Mouse (Mus musculus): Measurements from ENCODE around the gene Olfr1045. TPM values are rescaled to one million over a fixed set of nuclear protein-coding genes. Genes with fewer than 3 reads are reported as not detected.
"Not testable (repeated sequence)": the region's sequence is repeated elsewhere in the genome, so short reads cannot be mapped to it uniquely, and the experiment has no call there.

Gene Olfr1045
- polyA plus RNA-seq (2015; fragmentation: Nextera tagmentation; extraction: Ambion mirVana) = not detected in 2 replicates

DNA sequence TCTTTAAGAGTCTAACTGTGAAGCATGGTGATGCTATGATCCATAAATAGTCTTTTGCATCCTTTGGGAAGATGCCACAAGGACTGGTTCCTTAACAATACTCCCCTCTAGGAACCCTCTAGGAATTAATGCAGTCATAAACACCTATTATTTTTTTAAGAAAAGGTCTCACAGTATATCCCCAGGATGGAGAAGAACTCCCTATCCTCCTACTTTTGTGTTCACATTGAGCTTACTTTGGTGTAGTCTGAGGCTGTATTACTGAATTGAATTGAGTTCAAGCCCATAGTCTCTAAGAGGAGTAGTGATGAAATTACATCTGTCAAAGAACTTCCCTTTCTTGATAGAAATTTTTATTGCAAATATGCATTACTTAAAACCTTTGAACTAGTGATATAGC lies at the start of gene Olfr1045:
Gene Olfr1045, minus strand, starts transcription at position 101 of the 400 bp plus-strand sequence.
- H3K4me2 ChIP-seq (replicated peaks) = no peak within 1 kb of the TSS
- H3K4me3 ChIP-seq (replicated peaks) = no peak within 1 kb of the TSS
- H3K4me1 ChIP-seq (replicated peaks) = no peaks in the 10 kb centered on the region
- no peaks in the 10 kb centered on the region for H3K36me3 ChIP-seq
- H3K27ac ChIP-seq = no peak within 1 kb of the TSS
- H3K9me3 ChIP-seq = no peaks in the 10 kb centered on the region
- ATAC-seq = no peak
- no peaks in the 10 kb centered on the region for H3K27me3 ChIP-seq
- H3K9ac ChIP-seq (replicated peaks) = no peak within 1 kb of the TSS

GRCm38 (mm10) chr2:86240189-86240588 lies 37.4 kb upstream of the Olfr1045 start, which contains the start of gene Olfr1048:
Olfr1048 (minus strand) TSS chr2:86240289.
- H3K4me3 ChIP-seq (replicated peaks) = no peak within 1 kb of the TSS
- no peak for ATAC-seq
- no peaks in the 10 kb centered on the region for H3K27me3 ChIP-seq

GRCm38 (mm10) chr2:86231301-86231700 lies 28.5 kb upstream of the Olfr1045 start, which contains the start of gene Olfr1047:
Olfr1047 (minus strand) TSS chr2:86231401.
- Histone ChIP-seq H3K27me3 (no peaks in the 10 kb centered on the region), H3K27ac (no peak within 1 kb of the TSS), H3K4me2 (replicated peaks) (no peak within 1 kb of the TSS), H3K36me3 (no peaks in the 10 kb centered on the region), H3K9ac (replicated peaks) (no peak within 1 kb of the TSS), H3K9me3 (no peaks in the 10 kb centered on the region), H3K4me1 (replicated peaks) (no peaks in the 10 kb centered on the region), H3K4me3 (replicated peaks) (no peak within 1 kb of the TSS)
- ATAC-seq = no peak
- 94% methylated on average over 1 of the region's 1 CpGs for WGBS

More at GRCm38 (mm10) chr2:86240189-86240588, 37.4 kb upstream of the Olfr1045 start, which contains the start of gene Olfr1048:
- Histone ChIP-seq H3K4me2 (replicated peaks) (no peak within 1 kb of the TSS), H3K36me3 (no peaks in the 10 kb centered on the region), H3K4me1 (replicated peaks) (no peaks in the 10 kb centered on the region), H3K9ac (replicated peaks) (no peak within 1 kb of the TSS), H3K27ac (no peak within 1 kb of the TSS), H3K9me3 (no peaks in the 10 kb centered on the region)

DNA sequence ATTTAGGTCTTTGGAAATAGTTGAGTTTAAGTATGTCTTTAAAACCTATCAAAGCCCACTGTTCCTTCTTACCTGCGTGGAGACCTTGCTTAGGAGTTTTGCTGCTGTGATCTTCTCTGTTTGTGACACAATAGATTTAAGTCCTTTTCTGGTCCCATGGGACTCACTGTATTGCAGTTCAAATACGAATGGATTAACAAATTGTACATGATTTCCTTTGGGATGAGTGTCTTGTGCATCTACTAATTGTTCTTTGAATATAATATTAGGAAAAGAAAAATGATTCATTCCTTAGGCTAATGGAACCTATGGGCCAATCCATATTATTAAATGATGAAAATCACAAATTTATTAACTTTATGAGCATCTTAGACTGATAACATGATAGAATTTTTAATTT lies 16.4 kb upstream of the Olfr1045 start, which contains the start of gene Olfr1046:
Gene Olfr1046, minus strand, starts transcription at position 101 of the 400 bp plus-strand sequence.
- H3K36me3 ChIP-seq = no peaks in the 10 kb centered on the region
- H3K9ac ChIP-seq (replicated peaks) = no peak within 1 kb of the TSS
- H3K4me3 ChIP-seq (replicated peaks) = no peak within 1 kb of the TSS
- no peak within 1 kb of the TSS for H3K4me2 ChIP-seq (replicated peaks)
- no peak within 1 kb of the TSS for H3K27ac ChIP-seq
- no peak for ATAC-seq
- H3K27me3 ChIP-seq = no peaks in the 10 kb centered on the region
- WGBS = 70% methylated on average over 2 of the region's 2 CpGs
- H3K4me1 ChIP-seq (replicated peaks) = no peaks in the 10 kb centered on the region
- no peaks in the 10 kb centered on the region for H3K9me3 ChIP-seq

DNA sequence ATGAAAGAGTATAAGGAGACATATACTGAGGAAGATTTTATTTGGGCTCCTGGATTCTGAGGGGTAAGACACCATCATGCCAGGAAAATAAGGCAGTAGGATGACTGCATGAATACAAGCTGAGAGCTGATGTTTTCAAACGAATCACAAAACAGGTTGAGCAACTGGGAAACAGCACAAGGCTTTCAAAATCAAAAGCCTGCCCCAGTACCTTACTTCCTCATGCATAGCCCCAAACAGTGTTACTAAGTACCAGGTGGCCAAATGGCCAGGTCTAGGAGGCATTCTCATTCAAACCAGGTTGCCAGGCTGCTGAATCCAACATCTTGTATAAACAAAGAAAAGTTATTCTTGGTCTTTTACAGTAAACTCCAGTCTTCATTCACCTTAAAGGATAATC lies 6.9 kb downstream of the Olfr1045 start:
- Histone ChIP-seq H3K9me3 (no peaks in the 10 kb centered on the region), H3K9ac (replicated peaks) (no peak overlapping the region), H3K36me3 (no peaks in the 10 kb centered on the region), H3K27me3 (no peaks in the 10 kb centered on the region), H3K4me3 (replicated peaks) (no peak overlapping the region), H3K27ac (no peak overlapping the region), H3K4me2 (replicated peaks) (no peak overlapping the region), H3K4me1 (replicated peaks) (no peaks in the 10 kb centered on the region)
- ATAC-seq = no peak
- 54% methylated on average over 1 of the region's 1 CpGs for WGBS

DNA sequence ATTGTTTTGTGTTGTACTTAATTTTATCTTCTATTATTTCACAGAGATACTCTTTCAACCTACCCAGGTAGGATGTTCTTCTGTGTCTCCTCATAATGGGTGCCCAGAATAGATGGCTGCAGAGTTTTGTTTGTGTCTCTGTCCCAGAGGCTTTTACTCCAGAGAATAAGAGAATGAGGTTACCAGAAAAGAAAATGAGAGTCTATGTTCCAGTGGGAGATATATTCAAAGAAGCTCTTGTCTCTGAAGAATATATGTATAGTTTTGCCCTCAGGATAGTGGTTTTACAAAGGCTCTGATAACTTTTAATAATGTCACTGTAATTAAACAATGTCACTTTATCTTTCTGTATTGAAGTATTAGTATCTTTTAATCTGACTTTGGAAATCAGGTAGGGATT lies 17.2 kb downstream of the Olfr1045 start, which contains the start of gene Olfr52:
Gene Olfr52, minus strand, starts transcription at position 101 of the 400 bp plus-strand sequence.
- H3K4me2 ChIP-seq (replicated peaks) = no peak within 1 kb of the TSS
- no peaks in the 10 kb centered on the region for H3K27me3 ChIP-seq
- H3K9me3 ChIP-seq = no peaks in the 10 kb centered on the region
- no peaks in the 10 kb centered on the region for H3K4me1 ChIP-seq (replicated peaks)
- H3K36me3 ChIP-seq = no peaks in the 10 kb centered on the region
- H3K27ac ChIP-seq = no peak within 1 kb of the TSS
- ATAC-seq = no peak
- H3K9ac ChIP-seq (replicated peaks) = no peak within 1 kb of the TSS
- no peak within 1 kb of the TSS for H3K4me3 ChIP-seq (replicated peaks)

GRCm38 (mm10) chr2:86179950-86180349 lies 22.9 kb downstream of the Olfr1045 start:
- Histone ChIP-seq H3K4me3 (replicated peaks) (no peak overlapping the region), H3K27me3 (no peaks in the 10 kb centered on the region), H3K9me3 (no peaks in the 10 kb centered on the region), H3K4me1 (replicated peaks) (no peaks in the 10 kb centered on the region), H3K9ac (replicated peaks) (no peak overlapping the region), H3K4me2 (replicated peaks) (no peak overlapping the region), H3K36me3 (no peaks in the 10 kb centered on the region), H3K27ac (no peak overlapping the region)
- 82% methylated on average over 3 of the region's 3 CpGs for whole genome bisulfite sequencing
- no peak for ATAC-seq

DNA sequence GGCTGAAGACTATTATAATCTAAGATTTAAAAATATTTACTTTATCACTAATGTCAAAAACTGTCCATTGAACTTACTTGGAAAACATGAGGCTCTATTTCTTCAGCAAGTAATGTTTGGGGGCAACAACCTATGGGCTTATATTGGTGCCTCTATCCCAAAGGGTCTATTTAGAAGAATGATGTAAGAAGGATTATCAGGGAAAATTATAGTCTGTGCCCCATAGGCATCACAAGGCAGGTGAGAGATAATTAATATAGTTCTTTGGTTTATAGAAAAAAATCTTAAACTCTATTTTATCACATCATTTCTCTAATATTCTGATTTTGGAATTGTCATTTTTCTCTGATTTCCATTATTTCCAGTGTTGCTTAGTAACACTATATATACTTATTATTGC lies 25.1 kb downstream of the Olfr1045 start, which contains the start of gene Olfr1044:
Gene Olfr1044, minus strand, starts transcription at position 101 of the 400 bp plus-strand sequence.
- no peaks in the 10 kb centered on the region for H3K27me3 ChIP-seq
- H3K4me1 ChIP-seq (replicated peaks) = no peaks in the 10 kb centered on the region
- no peak within 1 kb of the TSS for H3K27ac ChIP-seq
- no peaks in the 10 kb centered on the region for H3K9me3 ChIP-seq
- ATAC-seq = no peak
- H3K4me2 ChIP-seq (replicated peaks) = no peak within 1 kb of the TSS
- H3K36me3 ChIP-seq = no peaks in the 10 kb centered on the region
- H3K4me3 ChIP-seq (replicated peaks) = no peak within 1 kb of the TSS
- no peak within 1 kb of the TSS for H3K9ac ChIP-seq (replicated peaks)

- H3K27me3 ChIP-seq; H3K4me1 ChIP-seq (replicated peaks); H3K27ac ChIP-seq; ATAC-seq; H3K4me2 ChIP-seq (replicated peaks); H3K9ac ChIP-seq (replicated peaks); H3K9me3 ChIP-seq; H3K36me3 ChIP-seq; H3K4me3 ChIP-seq (replicated peaks): not testable (repeated sequence)
- 84% methylated on average over 7 of the region's 7 CpGs for WGBS
Observed at GRCm38 (mm10) chr2:86175422-86175821, 27.4 kb downstream of the Olfr1045 start.

- H3K4me3 ChIP-seq (replicated peaks) = no peak within 1 kb of the TSS
- no peaks in the 10 kb centered on the region for H3K4me1 ChIP-seq (replicated peaks)
- ATAC-seq = no peak
- no peaks in the 10 kb centered on the region for H3K27me3 ChIP-seq
- H3K9me3 ChIP-seq = no peaks in the 10 kb centered on the region
- no peak within 1 kb of the TSS for H3K9ac ChIP-seq (replicated peaks)
- no peaks in the 10 kb centered on the region for H3K36me3 ChIP-seq
- WGBS = 92% methylated on average over 2 of the region's 2 CpGs
- no peak within 1 kb of the TSS for H3K27ac ChIP-seq
- no peak within 1 kb of the TSS for H3K4me2 ChIP-seq (replicated peaks)
Observed at GRCm38 (mm10) chr2:86167422-86167821, 35.4 kb downstream of the Olfr1045 start, which contains the start of gene Olfr1043. Olfr1043 (minus strand) TSS chr2:86167522.

- Histone ChIP-seq H3K27ac (no peak within 1 kb of the TSS), H3K27me3 (no peaks in the 10 kb centered on the region), H3K4me3 (replicated peaks) (no peak within 1 kb of the TSS), H3K36me3 (no peaks in the 10 kb centered on the region), H3K4me1 (replicated peaks) (no peaks in the 10 kb centered on the region), H3K9me3 (no peaks in the 10 kb centered on the region), H3K4me2 (replicated peaks) (no peak within 1 kb of the TSS), H3K9ac (replicated peaks) (no peak within 1 kb of the TSS)
- 89% methylated on average over 2 of the region's 2 CpGs for WGBS
- ATAC-seq = no peak
Observed at GRCm38 (mm10) chr2:86161738-86162137, 41.1 kb downstream of the Olfr1045 start, which contains the start of gene Olfr1042. Olfr1042 (minus strand) TSS chr2:86161838.

DNA sequence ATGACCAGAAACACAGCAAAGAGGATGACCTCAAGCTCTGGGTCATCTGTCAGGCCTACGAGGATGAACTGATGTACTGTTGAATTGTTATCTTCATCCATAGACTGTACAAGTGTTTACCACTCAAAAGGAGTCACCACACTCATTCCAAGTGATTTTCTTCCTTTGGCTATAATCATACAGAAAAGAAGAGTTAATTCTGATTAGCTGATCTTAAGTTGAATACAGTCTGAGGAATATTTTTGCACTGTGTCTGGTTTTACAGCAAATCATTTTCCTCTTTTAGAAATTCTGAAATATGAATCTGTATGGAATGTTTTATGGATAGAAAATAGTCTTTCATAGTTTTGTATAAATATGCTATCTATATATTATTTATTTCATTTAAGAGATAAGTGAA lies 56.2 kb downstream of the Olfr1045 start, which contains the start of gene Olfr1040:
Gene Olfr1040, minus strand, starts transcription at position 101 of the 400 bp plus-strand sequence.
- H3K27me3 ChIP-seq = no peaks in the 10 kb centered on the region
- no peaks in the 10 kb centered on the region for H3K4me1 ChIP-seq (replicated peaks)
- no peak for ATAC-seq
- H3K4me2 ChIP-seq (replicated peaks) = no peak within 1 kb of the TSS
- WGBS = 89% methylated on average over 1 of the region's 1 CpGs
- no peaks in the 10 kb centered on the region for H3K9me3 ChIP-seq
- H3K4me3 ChIP-seq (replicated peaks) = no peak within 1 kb of the TSS
- no peak within 1 kb of the TSS for H3K27ac ChIP-seq
- no peaks in the 10 kb centered on the region for H3K36me3 ChIP-seq
- no peak within 1 kb of the TSS for H3K9ac ChIP-seq (replicated peaks)

All from midbrain, embryonic 13.5 days (tissue).